Mouse (Mus musculus) heart, postnatal 0 days (tissue): ENCODE data around the gene Lrrc55. TPM values are rescaled to one million over a fixed set of nuclear protein-coding genes. Genes with fewer than 3 reads are reported as not detected.

ENCODE experiments used
- ATAC-seq: fragments of 200-750 bp; cut with Nextera tagmentation; 2 replicates; pipeline ENCODE4 v1.8.0; 2017; ENCODE audit warnings: low read depth, moderate number of reproducible peaks, moderate library complexity; ENCODE audit not compliant: insufficient read depth
- DNase-seq: peaks from one replicate; pipeline ENCODE4 v3.0.0-alpha.2; 2016; ENCODE audit warnings: low spot score
- H3K27ac ChIP-seq: fragments of 300-500 bp; sonication (generic); 2 replicates; pipeline ENCODE4 v1.5.1; 2014; ENCODE audit warnings: low read depth, mild to moderate bottlenecking
- H3K27me3 ChIP-seq: fragments of 300-500 bp; sonication (generic); 2 replicates; pipeline ENCODE4 v1.6.1; 2014; ENCODE audit warnings: low read length, mixed read lengths; ENCODE audit not compliant: control insufficient read depth, insufficient read depth
- H3K36me3 ChIP-seq: fragments of 300-500 bp; sonication (generic); replicated peaks from 2 replicates; pipeline ENCODE4 v1.6.1; 2014; ENCODE audit warnings: low read length, mixed read lengths; ENCODE audit not compliant: control insufficient read depth, insufficient read depth
- H3K4me1 ChIP-seq: fragments of 300-500 bp; sonication (generic); 2 replicates; pipeline ENCODE4 v1.6.1; 2014; ENCODE audit warnings: antibody characterized with exemption; ENCODE audit not compliant: control insufficient read depth, insufficient read depth
- H3K4me2 ChIP-seq: fragments of 300-500 bp; sonication (generic); 2 replicates; pipeline ENCODE4 v1.6.1; 2014; ENCODE audit warnings: low read depth, mild to moderate bottlenecking, low read length, moderate library complexity
- H3K4me3 ChIP-seq: fragments of 300-500 bp; sonication (generic); 2 replicates; pipeline ENCODE4 v1.5.1; 2014; ENCODE audit warnings: low read depth, low read length
- H3K9ac ChIP-seq: fragments of 300-500 bp; sonication (generic); replicated peaks from 2 replicates; pipeline ENCODE4 v1.6.1; 2014; ENCODE audit warnings: low read depth, low read length, mixed read lengths
- H3K9me3 ChIP-seq: fragments of 300-500 bp; sonication (generic); replicated peaks from 2 replicates; pipeline ENCODE4 v1.6.1; 2016; ENCODE audit warnings: low read length; ENCODE audit not compliant: control insufficient read depth
- CTCF ChIP-seq: IDR thresholded peaks from 2 replicates; pipeline ENCODE4 v1.5.1; 2016; ENCODE audit warnings: antibody characterized with exemption, control low read depth, low read depth
- EP300 ChIP-seq: IDR thresholded peaks from 2 replicates; pipeline ENCODE4 v1.6.1; 2016; ENCODE audit warnings: antibody characterized with exemption, low read depth
- WGBS: fragments of 180-500 bp; shearing (Covaris S2); extraction: QIAGEN DNeasy Blood & Tissue Kit; methylation state at CpG from one replicate; pipeline ENCODE4 v1.1.7; 2014; 5-methylcytosine and 5-hydroxymethylcytosine counted together
- polyA plus RNA-seq: library from polyadenylated mRNA; unstranded; fragments of >200 nt; fragmentation: Nextera tagmentation; extraction: Ambion mirVana; gene quantifications from 2 replicates; pipeline ENCODE4 v1.2.1, GENCODE M21; 2015
- total RNA-seq: library from RNA; depleted of rRNA; stranded (reverse); fragments of >200 nt; gene quantifications from 2 replicates; pipeline ENCODE4 v1.2.3, GENCODE M21; 2014; ENCODE audit warnings: low replicate concordance

Lrrc55 gene
- total and polyA plus RNA-seq, 2 experiments from 2014 or later = 0.38 to 0.52 TPM

DNA sequence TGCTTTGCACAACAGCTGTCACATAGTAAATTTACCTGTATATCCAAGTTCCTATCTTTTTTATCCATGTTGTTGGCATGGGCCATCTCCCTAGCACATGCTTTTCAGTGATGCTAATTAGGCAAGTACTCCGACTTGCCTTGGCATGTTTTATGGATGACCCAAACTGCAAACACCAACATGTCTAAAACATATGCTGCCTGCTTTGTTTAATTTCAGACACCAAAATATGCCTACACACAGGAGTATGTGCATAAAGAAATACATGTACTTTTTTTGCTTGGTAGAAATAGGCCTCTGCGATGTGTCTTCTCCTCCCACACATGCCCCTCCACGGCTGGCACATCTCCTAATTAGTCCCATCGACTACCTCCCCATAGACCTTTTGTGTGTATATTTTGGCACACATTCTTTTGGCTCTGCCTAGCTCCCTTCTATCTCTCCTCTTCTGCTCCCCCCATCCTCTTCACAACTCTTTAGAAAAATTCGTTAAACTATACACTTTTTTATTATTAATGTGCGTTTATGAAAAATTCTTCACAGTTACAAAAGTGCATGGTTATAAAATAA is 9.3 kb downstream of the Lrrc55 start:
- no peak for ATAC-seq
- Histone ChIP-seq H3K27me3 (no peaks in the 10 kb centered on the region), H3K27ac (no peak overlapping the region), H3K4me3 (no peak overlapping the region), H3K4me1 (no peaks in the 10 kb centered on the region), H3K9ac (no peak overlapping the region), H3K36me3 (no peaks in the 10 kb centered on the region), H3K4me2 (no peak overlapping the region), H3K9me3 (no peaks in the 10 kb centered on the region)
- 75% methylated on average over 6 of the region's 6 CpGs for WGBS
- DNase-seq = no peak
- no peak for TF ChIP-seq EP300
- TF ChIP-seq CTCF = no peak

DNA sequence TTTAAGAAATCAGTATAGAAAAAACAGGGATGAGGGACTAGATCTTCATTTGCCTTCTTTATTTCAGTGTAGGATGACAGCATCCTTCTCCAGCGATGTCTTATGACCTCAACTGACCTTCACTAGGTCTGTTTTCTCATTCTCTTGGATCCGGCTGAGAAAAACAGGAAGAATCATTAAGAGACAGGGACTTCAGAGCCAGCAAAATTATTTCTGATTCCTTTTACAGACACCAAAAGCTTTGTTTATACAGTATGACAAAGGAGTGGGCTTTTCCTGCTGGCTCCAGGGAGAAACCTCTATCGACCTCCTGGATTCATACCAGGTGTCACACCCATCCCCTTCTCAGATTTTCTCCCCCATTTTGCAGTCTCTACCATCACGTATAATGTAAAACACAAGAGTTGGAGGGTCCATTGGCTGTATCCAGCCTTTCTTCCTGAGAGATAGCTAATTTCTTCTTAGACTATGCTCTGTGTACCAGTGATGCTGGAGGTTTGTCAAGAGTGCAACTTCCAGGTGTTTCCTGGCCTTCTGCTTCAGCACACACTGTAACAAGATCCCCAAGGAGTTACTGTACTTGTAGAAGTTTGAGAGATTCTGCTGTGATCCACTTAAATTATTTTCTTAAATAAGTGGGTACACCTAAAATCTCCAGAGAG is 18.7 kb downstream of the Lrrc55 start:
- no peaks in the 10 kb centered on the region for H3K36me3 ChIP-seq
- H3K9ac ChIP-seq = no peak overlapping the region
- TF ChIP-seq EP300 = peak; percentile 66
- TF ChIP-seq CTCF = no peak
- 50% methylated on average over 4 of the region's 4 CpGs for WGBS
- no peak overlapping the region for H3K4me3 ChIP-seq
- ATAC-seq = 0 out of 2 replicates have a peak, but pooled peaks have one; percentile 27
- no peak for DNase-seq
- H3K27me3 ChIP-seq = no peaks in the 10 kb centered on the region
- no peaks in the 10 kb centered on the region for H3K9me3 ChIP-seq
- H3K27ac ChIP-seq = 0 out of 2 replicates have a peak overlapping the region, but pooled peaks have one; percentile 4
- no peak overlapping the region for H3K4me2 ChIP-seq
- no peaks in the 10 kb centered on the region for H3K4me1 ChIP-seq

- Histone ChIP-seq H3K36me3 (no peaks in the 10 kb centered on the region), H3K4me3 (no peak overlapping the region), H3K27me3 (no peaks in the 10 kb centered on the region), H3K27ac (no peak overlapping the region), H3K9ac (no peak overlapping the region), H3K4me1 (0 out of 2 replicates have a peak, but pooled peaks cover 4% of the 10 kb centered on the region), H3K9me3 (no peaks in the 10 kb centered on the region), H3K4me2 (no peak overlapping the region)
- DNase-seq = no peak
- ATAC-seq = no peak
- TF ChIP-seq CTCF (no peak), EP300 (no peak)
- 85% methylated on average over 6 of the region's 6 CpGs for WGBS
Measured at GRCm38 (mm10) chr2:85173545-85173944, 23.5 kb downstream of the Lrrc55 start.

DNA sequence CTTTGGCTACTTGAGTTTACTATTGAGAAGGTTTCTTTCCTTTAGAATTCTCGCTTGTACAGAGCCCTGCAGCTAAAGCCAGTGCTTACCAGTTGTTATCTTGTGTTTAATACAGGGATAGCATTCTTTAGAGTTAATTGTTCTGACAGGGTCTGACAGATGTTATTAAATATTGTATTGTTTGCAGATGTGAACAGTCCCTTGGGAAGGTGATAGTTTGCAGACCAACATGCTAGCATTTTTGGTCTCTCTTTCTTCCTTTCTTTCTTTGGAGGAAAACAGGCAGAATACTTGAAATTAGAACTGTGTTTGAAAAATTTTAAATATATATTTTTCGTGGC is 24.3 kb downstream of the Lrrc55 start:
- no peak for ATAC-seq
- H3K4me3 ChIP-seq = no peak overlapping the region
- H3K27me3 ChIP-seq = no peaks in the 10 kb centered on the region
- 0 out of 2 replicates have a peak overlapping the region, but pooled peaks have one; percentile 15 for H3K27ac ChIP-seq
- no peak overlapping the region for H3K9ac ChIP-seq
- H3K4me2 ChIP-seq = no peak overlapping the region
- H3K9me3 ChIP-seq = no peaks in the 10 kb centered on the region
- no peak for DNase-seq
- 34% methylated on average over 2 of the region's 2 CpGs for WGBS
- no peaks in the 10 kb centered on the region for H3K36me3 ChIP-seq
- TF ChIP-seq CTCF (no peak), EP300 (no peak)
- 0 out of 2 replicates have a peak, but pooled peaks cover 4% of the 10 kb centered on the region for H3K4me1 ChIP-seq

DNA sequence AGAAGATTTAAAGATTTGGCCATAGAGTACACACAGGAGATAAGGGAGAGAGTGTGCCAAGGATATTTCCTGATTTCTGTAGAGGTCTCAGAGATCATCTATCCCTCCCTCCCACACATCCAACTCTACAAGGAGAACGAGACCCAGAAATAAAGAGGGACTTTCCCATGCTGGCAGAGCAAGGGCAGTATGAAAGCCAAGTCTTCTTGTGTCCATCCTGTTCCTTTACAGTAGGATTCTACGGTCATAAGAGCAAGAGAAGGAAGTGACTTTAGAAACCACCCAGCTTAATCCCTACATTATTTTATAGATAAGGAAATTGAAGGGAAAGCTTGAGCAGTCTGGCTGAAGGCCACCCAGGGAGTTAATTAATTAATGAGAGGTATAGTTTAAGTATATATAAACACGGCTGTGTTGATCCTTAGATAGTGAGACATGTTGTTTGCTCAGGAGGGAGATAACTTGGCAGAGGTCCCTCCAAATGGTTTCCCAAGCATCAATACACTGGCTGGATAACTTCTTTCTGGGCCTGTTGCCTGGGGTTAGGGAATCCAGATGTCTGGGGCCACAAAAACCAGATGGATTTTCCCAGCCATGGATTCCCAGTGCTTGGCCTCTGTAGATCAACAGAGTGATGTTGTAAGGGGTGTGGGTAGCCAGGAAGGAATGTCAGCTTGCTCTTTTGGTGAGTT is 24.8 kb downstream of the Lrrc55 start:
- DNase-seq (peak; percentile 39), ATAC-seq (peak; percentile 47; the same call in 1 of the 2 replicates)
- no peaks in the 10 kb centered on the region for H3K9me3 ChIP-seq
- H3K4me2 ChIP-seq = no peak overlapping the region
- 0 out of 2 replicates have a peak, but pooled peaks cover 4% of the 10 kb centered on the region for H3K4me1 ChIP-seq
- no peaks in the 10 kb centered on the region for H3K27me3 ChIP-seq
- H3K36me3 ChIP-seq = no peaks in the 10 kb centered on the region
- H3K27ac ChIP-seq = peak overlapping the region; percentile 25; the same call in 1 of the 2 replicates
- no peak for TF ChIP-seq CTCF
- TF ChIP-seq EP300 = no peak
- no peak overlapping the region for H3K9ac ChIP-seq
- 21% methylated on average over 3 of the region's 3 CpGs for WGBS
- H3K4me3 ChIP-seq = no peak overlapping the region
